Mouse (Mus musculus) small intestine, adult 2 months (tissue): ENCODE data around the gene Zfyve26. TPM values are rescaled to one million over a fixed set of nuclear protein-coding genes. Genes with fewer than 3 reads are reported as not detected.

ENCODE experiments used
- H3K27ac ChIP-seq: fragments of 200-500 bp; 2 replicates; pipeline ENCODE4 v1.5.1; 2012; ENCODE audit warnings: low read depth, low read length, control low read depth, inconsistent platforms; ENCODE audit not compliant: insufficient read depth
- H3K27me3 ChIP-seq: fragments of 200-500 bp; 2 replicates; pipeline ENCODE4 v1.6.1; 2012; ENCODE audit warnings: mild to moderate bottlenecking, moderate library complexity, low read length, inconsistent platforms; ENCODE audit not compliant: control insufficient read depth, insufficient read depth
- H3K36me3 ChIP-seq: fragments of 200-500 bp; 2 replicates; pipeline ENCODE4 v1.6.1; 2012; ENCODE audit warnings: mild to moderate bottlenecking, low read length, control low read depth, inconsistent platforms; ENCODE audit not compliant: control insufficient read depth, insufficient read depth
- H3K4me1 ChIP-seq: fragments of 200-500 bp; 2 replicates; pipeline ENCODE4 v1.6.1; 2012; ENCODE audit warnings: low read length, inconsistent platforms, mixed read lengths; ENCODE audit not compliant: control insufficient read depth, insufficient read depth, insufficient read length
- H3K4me3 ChIP-seq: fragments of 200-500 bp; 2 replicates; pipeline ENCODE4 v1.5.1; 2012; ENCODE audit warnings: low read depth, mild to moderate bottlenecking, control low read depth, inconsistent platforms, low read length, moderate library complexity
- CTCF ChIP-seq: fragments of 200-500 bp; IDR thresholded peaks from 2 replicates; pipeline ENCODE4 v1.5.1; 2012; ENCODE audit warnings: low read depth, mild to moderate bottlenecking, control low read depth, inconsistent platforms, low read length, moderate library complexity, mixed read lengths; ENCODE audit not compliant: insufficient replicate concordance, insufficient read length; ENCODE audit errors: extremely low read depth
- POLR2A ChIP-seq: fragments of 200-500 bp; IDR thresholded peaks from 2 replicates; pipeline ENCODE4 v1.6.1; 2012; ENCODE audit warnings: low read depth, mild to moderate bottlenecking, control low read depth, inconsistent platforms, low read length, moderate library complexity
- WGBS: fragments of 180-500 bp; shearing (Covaris S2); methylation state at CpG from one replicate; pipeline ENCODE4 v1.1.7; 2018; 5-methylcytosine and 5-hydroxymethylcytosine counted together
- polyA plus RNA-seq: library from polyadenylated mRNA; depleted of rRNA; stranded (reverse); fragments of >200 nt; gene quantifications from 2 replicates; pipeline ENCODE4 v1.2.3, GENCODE M21; 2012; rRNA removed

Gene Zfyve26
- 10.8 and 17.1 TPM in 2 replicates for polyA plus RNA-seq

GRCm38 (mm10) chr12:79296126-79296816 is at the start of gene Zfyve26:
TSS of gene Zfyve26 (minus strand) at chr12:79296304.
- H3K27ac ChIP-seq = peak within 1 kb of the TSS; percentile 55
- TF ChIP-seq CTCF = 0 out of 2 replicates have a peak, but pooled peaks have one; percentile 14
- TF ChIP-seq POLR2A = peak; percentile 83; the same call in 1 of the 2 replicates
- no peaks in the 10 kb centered on the region for H3K27me3 ChIP-seq
- peaks cover 3% of the 10 kb centered on the region; the same call in 1 of the 2 replicates for H3K4me1 ChIP-seq
- WGBS = under 1% methylated on average over 29 of the region's 29 CpGs
- peak within 1 kb of the TSS; percentile 88 for H3K4me3 ChIP-seq
- peaks cover 5% of the 10 kb centered on the region for H3K36me3 ChIP-seq

- H3K36me3 ChIP-seq = no peaks in the 10 kb centered on the region
- H3K4me1 ChIP-seq = no peaks in the 10 kb centered on the region
- H3K4me3 ChIP-seq = no peak overlapping the region
- TF ChIP-seq POLR2A (no peak), CTCF (no peak)
- 48% methylated on average over 6 of the region's 6 CpGs for WGBS
- H3K27me3 ChIP-seq = no peaks in the 10 kb centered on the region
- H3K27ac ChIP-seq = no peak overlapping the region
Measured at GRCm38 (mm10) chr12:79341291-79341845, 45.3 kb upstream of the Zfyve26 start.

- H3K27ac ChIP-seq = peak overlapping the region; percentile 73
- H3K4me3 ChIP-seq = no peak overlapping the region
- no peaks in the 10 kb centered on the region for H3K4me1 ChIP-seq
- TF ChIP-seq CTCF (no peak), POLR2A (0 out of 2 replicates have a peak, but pooled peaks have one; percentile 8)
- WGBS = 63% methylated on average over 6 of the region's 6 CpGs
- no peaks in the 10 kb centered on the region for H3K36me3 ChIP-seq
- no peaks in the 10 kb centered on the region for H3K27me3 ChIP-seq
Measured at GRCm38 (mm10) chr12:79340513-79340912, 44.4 kb upstream of the Zfyve26 start.

DNA sequence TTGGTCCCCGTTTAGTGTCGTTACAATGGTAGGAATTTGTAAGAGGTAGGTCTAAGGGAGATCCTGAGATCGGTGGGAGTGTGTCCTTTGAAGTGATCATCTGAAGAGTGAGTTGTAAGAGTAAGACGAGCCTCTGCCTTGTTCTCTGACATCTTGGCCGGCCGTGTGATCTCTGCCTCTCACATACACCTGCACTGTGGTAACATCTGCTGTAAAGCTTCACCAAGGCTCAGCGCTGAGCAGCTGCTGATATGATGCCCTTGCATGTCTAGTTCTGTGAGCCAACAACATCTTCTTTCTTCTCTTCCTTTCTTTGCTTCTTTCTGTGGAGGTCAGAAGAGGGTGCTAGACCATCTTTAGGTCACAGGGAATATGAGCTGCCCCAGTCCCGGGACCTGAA is 42.7 kb upstream of the Zfyve26 start:
- H3K4me1 ChIP-seq = no peaks in the 10 kb centered on the region
- TF ChIP-seq CTCF = no peak
- no peak for TF ChIP-seq POLR2A
- WGBS = 90% methylated on average over 8 of the region's 8 CpGs
- H3K27me3 ChIP-seq = no peaks in the 10 kb centered on the region
- H3K36me3 ChIP-seq = 0 out of 2 replicates have a peak, but pooled peaks cover 2% of the 10 kb centered on the region
- H3K27ac ChIP-seq = no peak overlapping the region
- no peak overlapping the region for H3K4me3 ChIP-seq

- no peak overlapping the region for H3K4me3 ChIP-seq
- WGBS = 83% methylated on average over 4 of the region's 4 CpGs
- H3K27me3 ChIP-seq = no peaks in the 10 kb centered on the region
- no peaks in the 10 kb centered on the region for H3K4me1 ChIP-seq
- H3K27ac ChIP-seq = no peak overlapping the region
- 0 out of 2 replicates have a peak, but pooled peaks cover 2% of the 10 kb centered on the region for H3K36me3 ChIP-seq
- TF ChIP-seq POLR2A (no peak), CTCF (no peak)
Measured at GRCm38 (mm10) chr12:79331722-79332121, 35.6 kb upstream of the Zfyve26 start.

GRCm38 (mm10) chr12:79330571-79330970 is 34.5 kb upstream of the Zfyve26 start:
- Histone ChIP-seq H3K4me3 (no peak overlapping the region), H3K27ac (no peak overlapping the region), H3K36me3 (0 out of 2 replicates have a peak, but pooled peaks cover 2% of the 10 kb centered on the region), H3K27me3 (no peaks in the 10 kb centered on the region), H3K4me1 (no peaks in the 10 kb centered on the region)
- 52% methylated on average over 2 of the region's 2 CpGs for WGBS
- no peak for TF ChIP-seq POLR2A
- no peak for TF ChIP-seq CTCF

DNA sequence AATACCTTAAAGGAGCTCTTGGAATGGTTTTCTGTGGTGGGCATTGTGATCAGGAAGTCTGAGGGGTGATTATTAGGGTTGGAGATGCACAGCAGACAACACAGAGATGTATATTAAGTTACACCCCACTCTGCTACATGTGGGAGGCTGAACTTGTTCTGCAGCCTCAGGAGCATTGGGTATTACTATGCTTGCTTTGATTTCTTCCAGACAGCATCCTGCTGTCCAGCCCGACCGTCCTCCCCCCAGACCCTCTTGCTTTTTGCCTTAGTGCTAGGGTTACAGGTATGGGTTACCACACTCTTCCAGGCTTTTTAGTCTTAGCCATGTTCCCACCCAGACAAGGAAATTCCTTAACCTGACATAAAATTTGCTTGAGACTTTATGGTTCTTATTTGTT is 31.8 kb upstream of the Zfyve26 start:
- Histone ChIP-seq H3K27me3 (no peaks in the 10 kb centered on the region), H3K36me3 (no peaks in the 10 kb centered on the region), H3K27ac (peak overlapping the region; percentile 46; the same call in 1 of the 2 replicates), H3K4me1 (no peaks in the 10 kb centered on the region), H3K4me3 (no peak overlapping the region)
- WGBS = 84% methylated on average over 2 of the region's 2 CpGs
- TF ChIP-seq POLR2A (no peak), CTCF (no peak)
